Mouse (Mus musculus) olfactory bulb, adult 2 months (tissue): Measurements from ENCODE around the gene Kat5. TPM values are rescaled to one million over a fixed set of nuclear protein-coding genes. Genes with fewer than 3 reads are reported as not detected.

Experiments used
- H3K27ac ChIP-seq: fragments of 200-500 bp; 2 replicates; pipeline ENCODE4 v1.5.1; 2012; ENCODE audit warnings: low read depth, low read length; ENCODE audit not compliant: insufficient read depth
- H3K4me1 ChIP-seq: fragments of 200-500 bp; 2 replicates; pipeline ENCODE4 v1.6.1; 2012; ENCODE audit warnings: low read length; ENCODE audit not compliant: control insufficient read depth, insufficient read depth
- H3K4me3 ChIP-seq: fragments of 200-500 bp; 2 replicates; pipeline ENCODE4 v1.5.1; 2012; ENCODE audit warnings: mild to moderate bottlenecking, low read depth, low read length, moderate library complexity; ENCODE audit not compliant: insufficient read depth
- CTCF ChIP-seq: fragments of 200-500 bp; IDR thresholded peaks from 2 replicates; pipeline ENCODE4 v1.5.1; 2012; ENCODE audit warnings: low read depth, mild to moderate bottlenecking, low read length, moderate library complexity; ENCODE audit not compliant: insufficient read depth
- POLR2A ChIP-seq: fragments of 200-500 bp; IDR thresholded peaks from 2 replicates; pipeline ENCODE4 v1.6.1; 2012; ENCODE audit warnings: mild to moderate bottlenecking, low read depth, low read length, moderate library complexity; ENCODE audit not compliant: insufficient read depth
- WGBS: fragments of 180-500 bp; shearing (Covaris S2); methylation state at CpG from one replicate; pipeline ENCODE4 v1.1.7; 2018; 5-methylcytosine and 5-hydroxymethylcytosine counted together
- polyA plus RNA-seq: library from polyadenylated mRNA; stranded (reverse); fragments of >200 nt; gene quantifications from 2 replicates; pipeline ENCODE4 v1.2.4, GENCODE M21; 2012; ENCODE audit warnings: low replicate concordance; ENCODE audit not compliant: missing spikeins, insufficient read depth, insufficient read length

The Kat5 gene
- polyA plus RNA-seq, 1 experiment: not detected

GRCm38 (mm10) chr19:5567534-5568469 lies 42.2 kb downstream of the Kat5 start, which contains the start of gene Ap5b1:
Gene Ap5b1, plus strand, starts transcription at chr19:5568025.
- WGBS: under 1% methylated on average over 102 of the region's 102 CpGs
- Histone ChIP-seq H3K4me3 (peak within 1 kb of the TSS; percentile 71), H3K4me1 (peaks cover 18% of the 10 kb centered on the region), H3K27ac (peak within 1 kb of the TSS; percentile 65; the same call in 1 of the 2 replicates)
- TF ChIP-seq POLR2A: peak; percentile 20; the same call in 1 of the 2 replicates
- TF ChIP-seq CTCF: peak; percentile 92

GRCm38 (mm10) chr19:5567180-5567533 lies 42.9 kb downstream of the Kat5 start:
- Histone ChIP-seq H3K4me1 (peaks cover 14% of the 10 kb centered on the region), H3K27ac (no peak overlapping the region; the same call in 1 of the 2 replicates), H3K4me3 (peak overlapping the region; percentile 71)
- TF ChIP-seq POLR2A (no peak), CTCF (no peak)
- WGBS: 1% methylated on average over 26 of the region's 26 CpGs

GRCm38 (mm10) chr19:5566316-5566715 lies 43.7 kb downstream of the Kat5 start:
- TF ChIP-seq CTCF (no peak), POLR2A (no peak)

GRCm38 (mm10) chr19:5562776-5563175 lies 47.3 kb downstream of the Kat5 start:
- 89% methylated on average over 10 of the region's 10 CpGs for WGBS
- Histone ChIP-seq H3K4me3 (no peak overlapping the region), H3K27ac (no peak overlapping the region), H3K4me1 (peaks cover 20% of the 10 kb centered on the region)
- TF ChIP-seq CTCF (no peak), POLR2A (no peak)

More at GRCm38 (mm10) chr19:5566316-5566715, 43.7 kb downstream of the Kat5 start:
- 77% methylated on average over 5 of the region's 5 CpGs for WGBS
- no peak overlapping the region for H3K4me3 ChIP-seq
- H3K4me1 ChIP-seq: peaks cover 14% of the 10 kb centered on the region
- no peak overlapping the region for H3K27ac ChIP-seq

GRCm38 (mm10) chr19:5561886-5562285 lies 48.2 kb downstream of the Kat5 start:
- peaks cover 15% of the 10 kb centered on the region for H3K4me1 ChIP-seq
- H3K27ac ChIP-seq: no peak overlapping the region
- H3K4me3 ChIP-seq: no peak overlapping the region
- 72% methylated on average over 3 of the region's 3 CpGs for WGBS
- no peak for TF ChIP-seq CTCF
- no peak for TF ChIP-seq POLR2A

GRCm38 (mm10) chr19:5561252-5561790 lies 48.7 kb downstream of the Kat5 start:
- no peak for TF ChIP-seq POLR2A
- no peak for TF ChIP-seq CTCF
- no peak overlapping the region for H3K4me3 ChIP-seq
- WGBS: 42% methylated on average over 10 of the region's 10 CpGs
- no peak overlapping the region for H3K27ac ChIP-seq
- H3K4me1 ChIP-seq: peaks cover 15% of the 10 kb centered on the region

- TF ChIP-seq CTCF (no peak), POLR2A (no peak)
- peaks cover 15% of the 10 kb centered on the region for H3K4me1 ChIP-seq
- 1% methylated on average over 57 of the region's 57 CpGs for whole genome bisulfite sequencing
- H3K4me3 ChIP-seq: peak within 1 kb of the TSS; percentile 25
- no peak within 1 kb of the TSS for H3K27ac ChIP-seq
Observed at GRCm38 (mm10) chr19:5560457-5561041, 49.5 kb downstream of the Kat5 start, which contains the start of gene Ovol1. Gene Ovol1, minus strand, starts transcription at chr19:5560646.

GRCm38 (mm10) chr19:5559631-5560456 lies 50.2 kb downstream of the Kat5 start:
- Histone ChIP-seq H3K4me3 (peak overlapping the region; percentile 25), H3K27ac (no peak overlapping the region), H3K4me1 (peaks cover 15% of the 10 kb centered on the region)
- no peak for TF ChIP-seq CTCF
- TF ChIP-seq POLR2A: no peak
- 1% methylated on average over 69 of the region's 69 CpGs for WGBS
